In genomic region chr16:77499537-77500301, GRCm38 (mm10) we compare ENCODE assay signal across 8 mouse cellular contexts.
A peak's percentile ranks its signal among the peaks of the same experiment; 100 is the strongest.
DNase-seq lines count a peak whose midpoint lies in the region; ATAC-seq lines count a peak whose summit lies in the region.

No protein-coding gene starts in this region.

- H3K36me3 ChIP-seq in embryonic facial prominence, embryonic 15.5 days, result no peaks in the 10 kb centered on the region
- H3K36me3 ChIP-seq in limb, embryonic 10.5 days, result no peaks in the 10 kb centered on the region
- H3K36me3 ChIP-seq in midbrain, embryonic 11.5 days (ENCODE audit: control insufficient read depth, insufficient read depth, low read length), result no peaks in the 10 kb centered on the region

- peak overlapping the region; percentile 37 for H3K4me3 ChIP-seq in embryonic facial prominence, embryonic 15.5 days (replicated peaks)
- no peak overlapping the region for H3K4me3 ChIP-seq in limb, embryonic 10.5 days
- no peak overlapping the region for H3K4me3 ChIP-seq in midbrain, embryonic 11.5 days (ENCODE audit: low read depth, low read length)

- no peaks in the 10 kb centered on the region; the same call in 1 of the 2 replicates for H3K4me1 ChIP-seq in embryonic facial prominence, embryonic 15.5 days
- H3K4me1 ChIP-seq in limb, embryonic 10.5 days, result peaks cover 5% of the 10 kb centered on the region; the same call in 1 of the 2 replicates
- H3K4me1 ChIP-seq in midbrain, embryonic 11.5 days (ENCODE audit: control insufficient read depth, insufficient read depth, low read length), result peaks cover 7% of the 10 kb centered on the region

- H3K27ac ChIP-seq in embryonic facial prominence, embryonic 15.5 days (replicated peaks), result peak overlapping the region; percentile 91
- peak overlapping the region; percentile 59 for H3K27ac ChIP-seq in limb, embryonic 10.5 days
- H3K27ac ChIP-seq in midbrain, embryonic 11.5 days (ENCODE audit: low read depth, low read length), result peak overlapping the region; percentile 78

- 0 out of 2 replicates have a peak overlapping the region, but pooled peaks have one; percentile 15 for H3K9ac ChIP-seq in embryonic facial prominence, embryonic 15.5 days
- no peak overlapping the region for H3K9ac ChIP-seq in midbrain, embryonic 11.5 days (ENCODE audit: low read length)

- H3K9me3 ChIP-seq in embryonic facial prominence, embryonic 15.5 days (replicated peaks), result no peaks in the 10 kb centered on the region
- no peaks in the 10 kb centered on the region for H3K9me3 ChIP-seq in limb, embryonic 10.5 days (replicated peaks)
- no peaks in the 10 kb centered on the region for H3K9me3 ChIP-seq in midbrain, embryonic 11.5 days (ENCODE audit: control insufficient read depth, low read length)

- ATAC-seq in embryonic facial prominence, embryonic 15.5 days (ENCODE audit: insufficient number of reproducible peaks, low FRiP score, low TSS enrichment, low read depth), result peak; percentile 89
- peak; percentile 92 for ATAC-seq in midbrain, embryonic 11.5 days (ENCODE audit: low FRiP score)

- 18% methylated on average over 18 of the region's 18 CpGs for WGBS in embryonic facial prominence, embryonic 15.5 days
- 71% methylated on average over 18 of the region's 18 CpGs for WGBS in limb, embryonic 10.5 days
- 59% methylated on average over 18 of the region's 18 CpGs for WGBS in midbrain, embryonic 11.5 days

- H3K27me3 ChIP-seq in embryonic facial prominence, embryonic 15.5 days, result no peaks in the 10 kb centered on the region
- H3K27me3 ChIP-seq in limb, embryonic 10.5 days (ENCODE audit: low read depth, poor library complexity, severe bottlenecking), result no peaks in the 10 kb centered on the region
- no peaks in the 10 kb centered on the region for H3K27me3 ChIP-seq in midbrain, embryonic 11.5 days (ENCODE audit: control insufficient read depth, insufficient read depth, low read length)

- DNase-seq in adrenal gland, postnatal 4 days (ENCODE audit: low spot score in 2 of 2), result peak; percentile 28 to 57
- DNase-seq in heart, adult 9 months (ENCODE audit: low spot score in 2 of 2), result peak; percentile 88 to 92
- peak; percentile 87 to 88 for DNase-seq in kidney, adult 8-10 months
- peak; percentile 40 for DNase-seq in limb, embryonic 10.5 days (ENCODE audit: low spot score)
- peak; percentile 87 for DNase-seq in midbrain, embryonic 11.5 days (ENCODE audit: low spot score, missing footprints)
- DNase-seq in spleen, postnatal 10 days (ENCODE audit: low spot score in 2 of 2), result peak; percentile 2 to 44
- DNase-seq in natural killer cell, adult 2 months (ENCODE audit: low spot score in 2 of 2), result no peak

- H3K4me2 ChIP-seq in embryonic facial prominence, embryonic 15.5 days (replicated peaks), result peak overlapping the region; percentile 44
- peak overlapping the region; percentile 8; the same call in 1 of the 2 replicates for H3K4me2 ChIP-seq in midbrain, embryonic 11.5 days

Comparison
In these comparisons a context has a peak if more than half of its experiments do, and no peak if none do; other contexts are left out.
1. DNase-seq: peak in adrenal gland, postnatal 4 days (2 of 2), heart, adult 9 months (2 of 2), kidney, adult 8-10 months (2 of 2), limb, embryonic 10.5 days (single experiment), midbrain, embryonic 11.5 days (single experiment) and spleen, postnatal 10 days (2 of 2); none in natural killer cell, adult 2 months (0 of 2).
2. Peak in every context shown above with its lines, with median percentiles within 50 percentile points of each other: H3K27ac ChIP-seq.